15 mouse cellular contexts compared by ENCODE assay signal in the genomic region with DNA sequence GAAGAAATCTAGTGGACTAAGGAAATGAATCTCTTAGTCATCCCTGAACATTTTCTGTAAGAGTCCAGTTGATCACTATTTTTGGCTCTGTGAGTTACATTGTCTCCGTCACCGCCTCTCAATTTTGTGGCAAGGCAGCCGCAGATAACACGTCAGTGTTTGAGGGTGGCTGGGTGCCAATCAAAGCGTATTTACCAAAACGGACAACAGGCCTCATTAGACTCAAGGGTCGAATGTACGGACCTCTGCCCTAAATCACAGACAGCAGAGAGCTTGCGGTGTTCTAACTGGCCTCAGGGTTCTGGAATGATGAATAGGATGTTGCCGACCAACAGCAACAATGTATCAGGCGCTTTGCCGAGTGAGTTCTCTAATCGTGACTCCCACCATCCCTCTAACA.
"Had no signal": no experiment of that assay in that cellular context is flagged by ENCODE, and none has a peak within 500 bp of the region (broad histone marks: within the 10 kb centered on the region; RNA-seq: fewer than 3 reads in every experiment).

No protein-coding gene starts in this region.

- H3K27me3 ChIP-seq: liver, embryonic 15.5 days; megakaryocyte, embryonic 14.5 days; midbrain, embryonic 15.5 days; neural tube, embryonic 12.5 days had no signal

- H3K4me3 ChIP-seq: limb, embryonic 10.5 days; liver, embryonic 15.5 days; megakaryocyte, embryonic 14.5 days; midbrain, embryonic 15.5 days; neural tube, embryonic 12.5 days had no signal

- H3K36me3 ChIP-seq: limb, embryonic 10.5 days; liver, embryonic 15.5 days; midbrain, embryonic 15.5 days; neural tube, embryonic 12.5 days had no signal

- H3K9me3 ChIP-seq: limb, embryonic 10.5 days; liver, embryonic 15.5 days; midbrain, embryonic 15.5 days; neural tube, embryonic 12.5 days had no signal

- ATAC-seq: hindbrain, postnatal 0 days; midbrain, embryonic 15.5 days had no signal

- DNase-seq: kidney, adult 8-10 months; lung, adult 2 months; lung, postnatal 14 days; right cerebral cortex, adult 18-20 months; right cerebral cortex, postnatal 25 days; thymus, postnatal 36 days had no signal

- H3K27ac ChIP-seq: hindbrain, postnatal 0 days; limb, embryonic 10.5 days; liver, embryonic 15.5 days; macrophage; neural tube, embryonic 12.5 days had no signal

- H3K4me2 ChIP-seq: liver, embryonic 11.5 days; liver, embryonic 15.5 days; midbrain, embryonic 11.5 days; midbrain, embryonic 15.5 days; neural tube, embryonic 12.5 days had no signal

- H3K4me1 ChIP-seq: limb, embryonic 10.5 days; liver, embryonic 15.5 days; megakaryocyte, embryonic 14.5 days; neural tube, embryonic 12.5 days had no signal

- H3K9ac ChIP-seq: liver, embryonic 15.5 days; midbrain, embryonic 15.5 days; neural tube, embryonic 12.5 days had no signal
